Mouse (Mus musculus) CH12.LX (cell line): ENCODE measurements around the gene Mctp2. TPM values are rescaled to one million over a fixed set of nuclear protein-coding genes. Genes with fewer than 3 reads are reported as not detected.
A peak's percentile ranks its signal among the peaks of the same experiment; 100 is the strongest.

Source experiments
- DNase-seq: peaks from one replicate; pipeline ENCODE4 v3.0.0-alpha.2; 2013; ENCODE audit errors: extremely low read depth
- H3K27ac ChIP-seq: 2 replicates; pipeline ENCODE4 v1.5.1; 2012; ENCODE audit warnings: low read depth, mild to moderate bottlenecking, control low read depth, moderate library complexity; ENCODE audit not compliant: insufficient read depth
- H3K27me3 ChIP-seq: replicated peaks from 2 replicates; pipeline ENCODE3; 2012; ENCODE audit warnings: inconsistent platforms
- H3K36me3 ChIP-seq, 2 experiments: replicated peaks in 1 of 2; 2 replicates each; pipeline versions ENCODE3 to v1.6.1; 2012; ENCODE audit warnings: inconsistent platforms in 1 of 2, low read length in 1 of 2, mild to moderate bottlenecking in 1 of 2, mixed read lengths in 1 of 2, moderate library complexity in 1 of 2; ENCODE audit not compliant: control insufficient read depth in 1 of 2, insufficient read depth in 1 of 2
- H3K4me1 ChIP-seq, 2 experiments: 2 replicates each; pipeline ENCODE4 v1.6.1; 2012; ENCODE audit warnings: inconsistent platforms in 1 of 2, moderate library complexity in 1 of 2; ENCODE audit not compliant: insufficient read depth in 2 of 2, control insufficient read depth in 1 of 2
- H3K4me2 ChIP-seq: 2 replicates; pipeline ENCODE4 v1.6.1; 2012; ENCODE audit warnings: low read depth, mild to moderate bottlenecking, control low read depth; ENCODE audit not compliant: poor library complexity, insufficient read depth, severe bottlenecking
- H3K4me3 ChIP-seq, 3 experiments: fragments of 150-350 bp in 1 of 3; sonication (generic) in 1 of 3; replicated peaks in 1 of 3; 2 replicates each; pipeline versions ENCODE3 to v1.5.1; 2011 to 2012; ENCODE audit warnings: low read depth in 2 of 3, low read length in 2 of 3, mild to moderate bottlenecking in 2 of 3, moderate library complexity in 2 of 3, control low read depth in 1 of 3, improper control_type of control experiment in 1 of 3, inconsistent platforms in 1 of 3, mixed read lengths in 1 of 3; ENCODE audit not compliant: poor library complexity in 1 of 3
- H3K79me2 ChIP-seq: replicated peaks from 2 replicates; pipeline ENCODE4 v1.6.1; 2012; ENCODE audit warnings: mild to moderate bottlenecking, moderate library complexity; ENCODE audit not compliant: control insufficient read depth, poor library complexity, insufficient read depth, severe bottlenecking; ENCODE audit errors: extremely low read depth
- H3K9ac ChIP-seq: 2 replicates; pipeline ENCODE4 v1.6.1; 2012; ENCODE audit warnings: low read depth, mild to moderate bottlenecking, control low read depth, moderate library complexity; ENCODE audit not compliant: insufficient read depth
- H3K9me3 ChIP-seq: replicated peaks from 2 replicates; pipeline ENCODE3; 2012; ENCODE audit warnings: low read length, inconsistent platforms, mixed read lengths
- BHLHE40 ChIP-seq: IDR thresholded peaks from 2 replicates; pipeline ENCODE4 v1.6.1; 2011; ENCODE audit warnings: mild to moderate bottlenecking, low read depth, low read length, improper control_type of control experiment
- CHD2 ChIP-seq: IDR thresholded peaks from 2 replicates; pipeline ENCODE4 v1.6.1; 2011; ENCODE audit warnings: low read length, improper control_type of control experiment
- CTCF ChIP-seq, 2 experiments: IDR thresholded peaks in 1 of 2; conservative IDR thresholded peaks in 1 of 2; 2 replicates each; pipeline ENCODE4 v1.5.1; 2011 to 2012; ENCODE audit warnings: low read depth in 2 of 2, low read length in 2 of 2, improper control_type of control experiment in 1 of 2, inconsistent platforms in 1 of 2, mild to moderate bottlenecking in 1 of 2, moderate library complexity in 1 of 2
- E2F4 ChIP-seq: IDR thresholded peaks from 2 replicates; pipeline ENCODE4 v1.6.1; 2011; ENCODE audit warnings: low read depth, low read length, improper control_type of control experiment; ENCODE audit not compliant: insufficient replicate concordance
- ELF1 ChIP-seq: IDR thresholded peaks from 2 replicates; pipeline ENCODE4 v1.6.1; 2014; ENCODE audit warnings: low read depth, mild to moderate bottlenecking, inconsistent platforms, low read length, improper control_type of control experiment
- EP300 ChIP-seq: IDR thresholded peaks from 2 replicates; pipeline ENCODE4 v1.6.1; 2011; ENCODE audit warnings: low read length, improper control_type of control experiment
- ETS1 ChIP-seq: conservative IDR thresholded peaks from 2 replicates; pipeline ENCODE4 v1.6.1; 2012; ENCODE audit warnings: low read depth, mild to moderate bottlenecking, inconsistent platforms, low read length, improper control_type of control experiment, moderate library complexity
- GABPA ChIP-seq: IDR thresholded peaks from 2 replicates; pipeline ENCODE4 v1.6.1; 2012; ENCODE audit warnings: low read depth, low read length, improper control_type of control experiment, inconsistent platforms; ENCODE audit not compliant: insufficient replicate concordance
- MAX ChIP-seq: IDR thresholded peaks from 2 replicates; pipeline ENCODE4 v1.6.1; 2011; ENCODE audit warnings: low read length, improper control_type of control experiment
- MAZ ChIP-seq: IDR thresholded peaks from 2 replicates; pipeline ENCODE4 v1.6.1; 2012; ENCODE audit warnings: low read depth, mild to moderate bottlenecking, inconsistent platforms, low read length, improper control_type of control experiment, moderate library complexity
- PAX5 ChIP-seq: IDR thresholded peaks from 2 replicates; pipeline ENCODE4 v1.6.1; 2012; ENCODE audit warnings: low read length, inconsistent platforms, mixed read lengths
- RAD21 ChIP-seq: IDR thresholded peaks from 2 replicates; pipeline ENCODE4 v1.6.1; 2011; ENCODE audit warnings: low read depth, mild to moderate bottlenecking, low read length, improper control_type of control experiment, moderate library complexity
- SIN3A ChIP-seq: IDR thresholded peaks from 2 replicates; pipeline ENCODE4 v1.6.1; 2012; ENCODE audit warnings: low read length, improper control_type of control experiment, inconsistent platforms
- SMC3 ChIP-seq: IDR thresholded peaks from 2 replicates; pipeline ENCODE4 v1.6.1; 2011; ENCODE audit warnings: low read depth, low read length, improper control_type of control experiment
- TBP ChIP-seq: conservative IDR thresholded peaks from 2 replicates; pipeline ENCODE4 v1.6.1; 2011; ENCODE audit warnings: low read depth, low read length, improper control_type of control experiment
- UBTF ChIP-seq: IDR thresholded peaks from 2 replicates; pipeline ENCODE4 v1.6.1; 2012; ENCODE audit warnings: low read depth, mild to moderate bottlenecking, inconsistent platforms, low read length, improper control_type of control experiment, moderate library complexity
- USF2 ChIP-seq: conservative IDR thresholded peaks from 2 replicates; pipeline ENCODE4 v1.6.1; 2011; ENCODE audit warnings: low read depth, low read length, improper control_type of control experiment
- ZKSCAN1 ChIP-seq: IDR thresholded peaks from 2 replicates; pipeline ENCODE4 v1.6.1; 2012; ENCODE audit warnings: low read depth, inconsistent platforms, low read length, improper control_type of control experiment, borderline replicate concordance
- ZMIZ1 ChIP-seq: IDR thresholded peaks from 2 replicates; pipeline ENCODE4 v1.6.1; 2012; ENCODE audit warnings: low read depth, mild to moderate bottlenecking, inconsistent platforms, low read length, improper control_type of control experiment
- dilution Hi-C: fragments of 300-500 bp; cut with MboI; formaldehyde crosslinking; loops from 2 replicates; pipeline ENCODE4 v1.14.3; 2020; ENCODE audit warnings: low sequenced_read_pairs; ENCODE audit not compliant: extremely low pct_unique_long_range_greater_than_20kb, extremely low pct_ligation_motif_present
- in situ Hi-C: fragments of 300-500 bp; cut with MboI; formaldehyde crosslinking; loops from 3 replicates; pipeline ENCODE4 v1.14.3; 2019; ENCODE audit warnings: low sequenced_read_pairs, low pct_ligation_motif_present, low pct_unique_long_range_greater_than_20kb, mixed read lengths
- polyA plus RNA-seq: library from polyadenylated mRNA; unstranded; fragments of >175 nt; gene quantifications from 2 replicates; pipeline ENCODE4 v1.2.1, GENCODE M21; 2012; ENCODE audit warnings: low read depth; ENCODE audit not compliant: insufficient read length
- total RNA-seq, 2 experiments: library from RNA; depleted of rRNA; stranded (reverse); fragments of 300-350 nt in 1 of 2; fragments of >200 nt in 1 of 2; gene quantifications; 2 replicates each; pipeline ENCODE4 v1.2.3; 2012 to 2014

Mctp2 gene
- total and polyA plus RNA-seq, 3 experiments: 0.23 to 0.48 (median 0.38) TPM

- no peak overlapping the region for H3K9ac ChIP-seq
- no peak overlapping the region for H3K4me2 ChIP-seq
- no peaks in the 10 kb centered on the region for H3K27me3 ChIP-seq
- no peak overlapping the region for H3K27ac ChIP-seq
- TF ChIP-seq PAX5 (no peak), TBP (no peak), ETS1 (no peak)
- H3K9me3 ChIP-seq: no peaks in the 10 kb centered on the region
- peaks cover 0 to 8% of the 10 kb centered on the region in 2 experiments; a peak in 2 of 4 replicates for H3K4me1 ChIP-seq
- in situ Hi-C loops (no loop called here), dilution Hi-C loops (no loop called here)
- no peaks in the 10 kb centered on the region for H3K79me2 ChIP-seq
- H3K4me3 ChIP-seq: no peak overlapping the region
- DNase-seq: no peak
- no peaks in the 10 kb centered on the region for H3K36me3 ChIP-seq
Measured at GRCm38 (mm10) chr7:72108639-72109399, 197.6 kb downstream of the Mctp2 start.

- H3K36me3 ChIP-seq: no peaks in the 10 kb centered on the region
- dilution Hi-C loops (no loop called here), in situ Hi-C loops (no loop called here)
- H3K27me3 ChIP-seq: no peaks in the 10 kb centered on the region
- DNase-seq: peak; percentile 9
- no peaks in the 10 kb centered on the region for H3K9me3 ChIP-seq
- H3K79me2 ChIP-seq: no peaks in the 10 kb centered on the region
- TF ChIP-seq CTCF (conservative IDR thresholded peaks at IDR 0.05 in 1 of 2, IDR thresholded peaks at IDR 0.05 in 1 of 2; ENCODE audit: low read depth in 2 of 2, low read length in 2 of 2): peak in 1 of 2 experiments; percentile 9; a peak in 1 of 4 replicates
- TF ChIP-seq EP300: no peak
- no peak overlapping the region for H3K9ac ChIP-seq
- H3K27ac ChIP-seq: no peak overlapping the region
- no peak overlapping the region for H3K4me2 ChIP-seq
- no peak overlapping the region for H3K4me3 ChIP-seq
- peaks cover 0 to 7% of the 10 kb centered on the region in 2 experiments; a peak in 2 of 4 replicates for H3K4me1 ChIP-seq
Measured at GRCm38 (mm10) chr7:72104170-72104569, 202.2 kb downstream of the Mctp2 start.

- no peaks in the 10 kb centered on the region for H3K79me2 ChIP-seq
- H3K4me3 ChIP-seq: no peak overlapping the region
- no peak overlapping the region for H3K9ac ChIP-seq
- H3K4me2 ChIP-seq: no peak overlapping the region
- no peaks in the 10 kb centered on the region for H3K36me3 ChIP-seq
- DNase-seq: no peak
- H3K9me3 ChIP-seq: no peaks in the 10 kb centered on the region
- TF ChIP-seq ELF1 (no peak), MAZ (no peak), SMC3 (no peak), E2F4 (no peak), ZKSCAN1 (no peak), ZMIZ1 (no peak), BHLHE40 (no peak), SIN3A (no peak), RAD21 (no peak), CHD2 (no peak), GABPA (no peak), UBTF (no peak), USF2 (no peak), EP300 (no peak), CTCF (conservative IDR thresholded peaks at IDR 0.05 in 1 of 2, IDR thresholded peaks at IDR 0.05 in 1 of 2; ENCODE audit: low read depth in 2 of 2, low read length in 2 of 2) (no peak), MAX (no peak)
- TF ChIP-seq, all 38 proteins: peak for 0
- dilution Hi-C loops: no loop called here
- H3K27me3 ChIP-seq: no peaks in the 10 kb centered on the region
- peaks cover 0 to 2% of the 10 kb centered on the region in 2 experiments; a peak in 2 of 4 replicates for H3K4me1 ChIP-seq
- in situ Hi-C loops: no loop called here
- no peak overlapping the region for H3K27ac ChIP-seq
Measured at GRCm38 (mm10) chr7:72103654-72104053, 202.8 kb downstream of the Mctp2 start.
